Mouse (Mus musculus) kidney, adult 11 months (tissue): ENCODE results near the gene Zfp120.
A peak's percentile ranks its signal among the peaks of the same experiment; 100 is the strongest.
"Not testable (repeated sequence)": the region's sequence is repeated elsewhere in the genome, so short reads cannot be mapped to it uniquely, and the experiment has no call there.

ENCODE experiments used
- DNase-seq: peaks from one replicate; pipeline ENCODE4 v3.0.0; 2022

The Zfp120 gene

GRCm38 (mm10) chr2:150136435-150136897, at the start of gene Zfp120:
Zfp120 (minus strand) TSS chr2:150136708.
- peak; percentile 92 for DNase-seq

GRCm38 (mm10) chr2:150181570-150181999, 45.1 kb upstream of the Zfp120 start, which contains the start of gene Gm14139:
Gm14139 (plus strand) TSS chr2:150181755.
- not testable (repeated sequence) for DNase-seq

GRCm38 (mm10) chr2:150181046-150181445, 44.5 kb upstream of the Zfp120 start:
- DNase-seq, result not testable (repeated sequence)

- DNase-seq, result not testable (repeated sequence)
Observed at GRCm38 (mm10) chr2:150179579-150179978, 43.1 kb upstream of the Zfp120 start, which contains the start of gene Gm10770. Gm10770 (minus strand) TSS chr2:150179679.

GRCm38 (mm10) chr2:150173833-150174232, 37.3 kb upstream of the Zfp120 start:
- no peak for DNase-seq

- DNase-seq, result no peak
Observed at GRCm38 (mm10) chr2:150166703-150167102, 30.2 kb upstream of the Zfp120 start.

- DNase-seq, result no peak
Observed at GRCm38 (mm10) chr2:150132773-150133172, 3.7 kb downstream of the Zfp120 start.

- not testable (repeated sequence) for DNase-seq
Observed at GRCm38 (mm10) chr2:150132002-150132401, 4.5 kb downstream of the Zfp120 start.

GRCm38 (mm10) chr2:150111247-150111912, 25.1 kb downstream of the Zfp120 start:
- no peak for DNase-seq

GRCm38 (mm10) chr2:150099618-150100017, 36.9 kb downstream of the Zfp120 start:
- DNase-seq, result not testable (repeated sequence)
